Mouse (Mus musculus) cerebellum, adult 8-10 months (tissue): ENCODE measurements around the gene Hsp90ab1.

Experiments
- DNase-seq: peaks from one replicate; pipeline ENCODE4 v3.0.0; 2022

Hsp90ab1 gene

GRCm38 (mm10) chr17:45595736-45596390, 22.8 kb upstream of the Hsp90ab1 start:
- DNase-seq = no peak

GRCm38 (mm10) chr17:45594881-45595735, 22.0 kb upstream of the Hsp90ab1 start:
- peak; percentile 76 for DNase-seq

GRCm38 (mm10) chr17:45594195-45594594, 21.1 kb upstream of the Hsp90ab1 start:
- DNase-seq = no peak

GRCm38 (mm10) chr17:45593479-45593878, 20.4 kb upstream of the Hsp90ab1 start:
- peak; percentile 37 for DNase-seq

GRCm38 (mm10) chr17:45592606-45593431, 19.7 kb upstream of the Hsp90ab1 start:
- peak; percentile 43 for DNase-seq

GRCm38 (mm10) chr17:45591701-45592605, 18.9 kb upstream of the Hsp90ab1 start:
- peak; percentile 46 for DNase-seq

- peak; percentile 8 for DNase-seq
These were observed 17.3 kb upstream of the Hsp90ab1 start for GRCm38 (mm10) chr17:45590410-45590809.

- DNase-seq = peak; percentile 19
These were observed 16.8 kb upstream of the Hsp90ab1 start for GRCm38 (mm10) chr17:45589844-45590243.

GRCm38 (mm10) chr17:45589236-45589635, 16.2 kb upstream of the Hsp90ab1 start:
- peak; percentile 49 for DNase-seq

- peak; percentile 5 for DNase-seq
These were observed 15.3 kb upstream of the Hsp90ab1 start for GRCm38 (mm10) chr17:45588370-45588769.

- DNase-seq = peak; percentile 34
These were observed 13.4 kb upstream of the Hsp90ab1 start for GRCm38 (mm10) chr17:45586449-45586837.

GRCm38 (mm10) chr17:45585725-45586448, 12.8 kb upstream of the Hsp90ab1 start:
- peak; percentile 17 for DNase-seq

GRCm38 (mm10) chr17:45584939-45585678, 12.0 kb upstream of the Hsp90ab1 start:
- peak; percentile 79 for DNase-seq

- DNase-seq = peak; percentile 68
These were observed 11.2 kb upstream of the Hsp90ab1 start for GRCm38 (mm10) chr17:45584096-45584896.

GRCm38 (mm10) chr17:45582715-45583355, 9.8 kb upstream of the Hsp90ab1 start:
- no peak for DNase-seq

- no peak for DNase-seq
These were observed 9.1 kb upstream of the Hsp90ab1 start for GRCm38 (mm10) chr17:45582188-45582587.

- peak; percentile 73 for DNase-seq
These were observed 8.5 kb upstream of the Hsp90ab1 start for GRCm38 (mm10) chr17:45581567-45581983.

GRCm38 (mm10) chr17:45580958-45581477, 7.9 kb upstream of the Hsp90ab1 start:
- no peak for DNase-seq

- DNase-seq = no peak
These were observed 6.5 kb upstream of the Hsp90ab1 start for GRCm38 (mm10) chr17:45579554-45579953.
